Mouse (Mus musculus): Measurements from ENCODE around the gene Vipr1. TPM values are rescaled to one million over a fixed set of nuclear protein-coding genes. Genes with fewer than 3 reads are reported as not detected.

Gene Vipr1
- polyA plus RNA-seq, 1 experiment from 2014 or later: 0.46 TPM

DNA sequence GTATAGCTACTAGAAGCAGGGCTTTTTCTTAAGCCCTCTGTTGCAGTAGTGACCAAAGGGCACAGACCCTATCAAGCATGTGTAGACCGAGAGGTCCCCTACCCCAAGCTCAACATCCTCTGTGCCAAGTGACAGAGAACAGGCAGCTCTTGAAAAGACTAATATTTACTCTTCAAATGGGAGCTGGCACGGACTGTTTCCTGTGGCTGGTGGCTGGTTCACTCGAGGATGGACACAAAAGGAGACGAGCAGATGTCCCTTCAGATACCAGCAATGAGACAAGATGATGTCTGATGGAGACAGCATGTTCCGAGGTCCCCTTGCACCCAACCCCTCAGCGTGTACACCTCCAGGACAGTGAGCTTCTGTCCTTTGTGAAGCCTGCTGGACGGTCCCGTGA is 35.0 kb downstream of the Vipr1 start:
- Histone ChIP-seq H3K9me3 (replicated peaks; ENCODE audit: control insufficient read depth, low read length) (no peaks in the 10 kb centered on the region), H3K9ac (ENCODE audit: low read length) (no peak overlapping the region), H3K27me3 (replicated peaks; ENCODE audit: control insufficient read depth, insufficient read depth, low read length) (no peaks in the 10 kb centered on the region), H3K4me2 (ENCODE audit: low read length) (no peak overlapping the region), H3K27ac (ENCODE audit: low read depth, low read length) (no peak overlapping the region), H3K4me1 (ENCODE audit: control insufficient read depth, insufficient read depth, low read length) (no peaks in the 10 kb centered on the region; the same call in 1 of the 2 replicates), H3K36me3 (ENCODE audit: control insufficient read depth, insufficient read depth, low read length) (peaks cover 13% of the 10 kb centered on the region), H3K4me3 (ENCODE audit: low read depth, low read length) (no peak overlapping the region)
- WGBS: 84% methylated on average over 8 of the region's 8 CpGs
- ATAC-seq (no peak), DNase-seq (ENCODE audit: low spot score) (no peak)

- no peak overlapping the region for H3K9ac ChIP-seq (ENCODE audit: low read length)
Observed at GRCm38 (mm10) chr9:121679549-121679948, 37.0 kb downstream of the Vipr1 start.

DNA sequence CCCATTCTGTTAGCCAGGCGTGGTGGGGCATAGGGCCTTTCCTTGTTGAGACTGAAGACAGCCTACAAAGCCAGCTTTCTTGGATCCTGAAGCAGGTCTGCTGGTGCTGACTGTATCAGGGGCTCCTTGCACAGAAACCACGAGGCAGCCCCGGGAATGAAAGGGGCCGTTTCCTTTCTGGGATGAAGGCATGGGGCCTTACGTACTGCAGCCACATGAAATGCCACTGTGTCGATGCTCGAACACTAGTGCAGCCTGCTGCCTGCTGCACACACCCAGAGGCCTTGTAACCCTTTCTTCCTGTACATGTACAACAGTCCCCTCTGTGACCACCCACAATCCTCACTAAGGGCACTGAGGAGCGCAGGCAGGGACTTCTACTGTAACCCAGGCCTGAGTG is 38.7 kb downstream of the Vipr1 start:
- no peaks in the 10 kb centered on the region for H3K9me3 ChIP-seq (replicated peaks; ENCODE audit: control insufficient read depth, low read length)
- H3K9ac ChIP-seq (ENCODE audit: low read length): no peak overlapping the region
- no peak for DNase-seq (ENCODE audit: low spot score)
- no peak overlapping the region for H3K4me2 ChIP-seq (ENCODE audit: low read length)
- no peak overlapping the region for H3K4me3 ChIP-seq (ENCODE audit: low read depth, low read length)
- ATAC-seq: no peak
- H3K36me3 ChIP-seq (ENCODE audit: control insufficient read depth, insufficient read depth, low read length): peaks cover 48% of the 10 kb centered on the region
- WGBS: 86% methylated on average over 8 of the region's 8 CpGs
- H3K4me1 ChIP-seq (ENCODE audit: control insufficient read depth, insufficient read depth, low read length): no peaks in the 10 kb centered on the region; the same call in 1 of the 2 replicates
- H3K27ac ChIP-seq (ENCODE audit: low read depth, low read length): no peak overlapping the region
- H3K27me3 ChIP-seq (replicated peaks; ENCODE audit: control insufficient read depth, insufficient read depth, low read length): no peaks in the 10 kb centered on the region

More at GRCm38 (mm10) chr9:121679549-121679948, 37.0 kb downstream of the Vipr1 start:
- Histone ChIP-seq H3K27me3 (replicated peaks; ENCODE audit: control insufficient read depth, insufficient read depth, low read length) (no peaks in the 10 kb centered on the region), H3K36me3 (ENCODE audit: control insufficient read depth, insufficient read depth, low read length) (peaks cover 34% of the 10 kb centered on the region), H3K4me2 (ENCODE audit: low read length) (no peak overlapping the region), H3K27ac (ENCODE audit: low read depth, low read length) (no peak overlapping the region), H3K4me3 (ENCODE audit: low read depth, low read length) (no peak overlapping the region), H3K4me1 (ENCODE audit: control insufficient read depth, insufficient read depth, low read length) (no peaks in the 10 kb centered on the region; the same call in 1 of the 2 replicates), H3K9me3 (replicated peaks; ENCODE audit: control insufficient read depth, low read length) (no peaks in the 10 kb centered on the region)
- 17% methylated on average over 6 of the region's 6 CpGs for WGBS
- ATAC-seq: peak; percentile 79
- DNase-seq (ENCODE audit: low spot score): peak; percentile 73

- Histone ChIP-seq H3K9me3 (replicated peaks; ENCODE audit: control insufficient read depth, low read length) (no peaks in the 10 kb centered on the region), H3K36me3 (ENCODE audit: control insufficient read depth, insufficient read depth, low read length) (peaks cover 54% of the 10 kb centered on the region), H3K27me3 (replicated peaks; ENCODE audit: control insufficient read depth, insufficient read depth, low read length) (no peaks in the 10 kb centered on the region), H3K4me2 (ENCODE audit: low read length) (no peak overlapping the region), H3K27ac (ENCODE audit: low read depth, low read length) (no peak overlapping the region), H3K9ac (ENCODE audit: low read length) (no peak overlapping the region), H3K4me1 (ENCODE audit: control insufficient read depth, insufficient read depth, low read length) (no peaks in the 10 kb centered on the region; the same call in 1 of the 2 replicates), H3K4me3 (ENCODE audit: low read depth, low read length) (no peak overlapping the region)
- 85% methylated on average over 18 of the region's 18 CpGs for WGBS
- no peak for ATAC-seq
- DNase-seq (ENCODE audit: low spot score): no peak
Observed at GRCm38 (mm10) chr9:121682037-121682680, 39.6 kb downstream of the Vipr1 start.

DNA sequence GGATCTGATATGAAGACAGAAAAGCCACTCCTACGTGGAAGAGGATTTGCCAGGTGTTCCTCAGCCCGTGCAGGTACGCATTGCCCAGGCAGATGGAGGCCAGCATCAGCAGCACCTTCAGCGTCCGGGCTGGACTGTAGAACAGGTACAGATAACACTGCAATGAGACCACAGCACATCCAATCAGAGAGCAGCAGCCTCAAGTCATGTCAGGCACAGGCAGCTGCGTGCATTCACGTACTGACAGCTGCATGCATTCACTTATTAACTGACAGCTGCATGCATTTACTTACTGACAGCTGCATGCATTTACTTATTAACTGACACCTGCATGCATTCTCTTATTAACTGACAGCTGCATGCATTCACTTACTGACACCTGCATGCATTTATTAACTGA is 42.2 kb downstream of the Vipr1 start:
- H3K4me1 ChIP-seq (ENCODE audit: control insufficient read depth, insufficient read depth, low read length): no peaks in the 10 kb centered on the region
- no peak for ATAC-seq
- H3K27me3 ChIP-seq (replicated peaks; ENCODE audit: control insufficient read depth, insufficient read depth, low read length): no peaks in the 10 kb centered on the region
- no peak overlapping the region for H3K4me3 ChIP-seq (ENCODE audit: low read depth, low read length)
- DNase-seq (ENCODE audit: low spot score): no peak
- WGBS: 84% methylated on average over 7 of the region's 7 CpGs
- H3K36me3 ChIP-seq (ENCODE audit: control insufficient read depth, insufficient read depth, low read length): peaks cover 70% of the 10 kb centered on the region
- no peak overlapping the region for H3K4me2 ChIP-seq (ENCODE audit: low read length)
- H3K9me3 ChIP-seq (replicated peaks; ENCODE audit: control insufficient read depth, low read length): no peaks in the 10 kb centered on the region
- no peak overlapping the region for H3K27ac ChIP-seq (ENCODE audit: low read depth, low read length)
- H3K9ac ChIP-seq (ENCODE audit: low read length): no peak overlapping the region

- Histone ChIP-seq H3K9me3 (replicated peaks; ENCODE audit: control insufficient read depth, low read length) (no peaks in the 10 kb centered on the region), H3K9ac (ENCODE audit: low read length) (no peak overlapping the region), H3K4me3 (ENCODE audit: low read depth, low read length) (0 out of 2 replicates have a peak overlapping the region, but pooled peaks have one; percentile 8), H3K36me3 (ENCODE audit: control insufficient read depth, insufficient read depth, low read length) (peaks cover 74% of the 10 kb centered on the region), H3K4me2 (ENCODE audit: low read length) (peak overlapping the region; percentile 18; the same call in 1 of the 2 replicates), H3K4me1 (ENCODE audit: control insufficient read depth, insufficient read depth, low read length) (no peaks in the 10 kb centered on the region), H3K27ac (ENCODE audit: low read depth, low read length) (peak overlapping the region; percentile 80), H3K27me3 (replicated peaks; ENCODE audit: control insufficient read depth, insufficient read depth, low read length) (no peaks in the 10 kb centered on the region)
- DNase-seq (ENCODE audit: low spot score): peak; percentile 89
- ATAC-seq: peak; percentile 92
- WGBS: 58% methylated on average over 15 of the region's 15 CpGs
Observed at GRCm38 (mm10) chr9:121690200-121690651, 47.7 kb downstream of the Vipr1 start.

DNA sequence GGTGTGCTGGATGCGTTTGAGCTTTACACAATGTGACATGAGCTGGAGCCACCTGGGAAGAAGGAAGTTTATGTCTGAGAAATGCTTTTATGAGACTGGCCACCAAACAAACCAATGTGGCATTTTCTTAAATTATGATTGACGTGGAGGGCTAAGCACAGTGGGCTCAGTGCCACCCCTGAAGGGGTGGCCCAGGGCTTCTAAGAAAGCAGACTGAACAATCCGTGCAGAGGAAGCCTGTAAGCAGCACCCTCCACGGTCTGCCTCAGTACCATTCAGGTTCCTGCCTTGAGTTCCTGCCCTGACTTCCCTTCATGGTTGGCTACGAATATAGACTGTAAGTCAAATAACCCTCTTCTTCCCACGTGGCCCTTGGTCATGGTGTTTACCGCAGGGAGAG is 48.2 kb downstream of the Vipr1 start:
- H3K27ac ChIP-seq (ENCODE audit: low read depth, low read length): peak overlapping the region; percentile 72
- no peaks in the 10 kb centered on the region for H3K4me1 ChIP-seq (ENCODE audit: control insufficient read depth, insufficient read depth, low read length)
- DNase-seq (ENCODE audit: low spot score) (no peak), ATAC-seq (no peak; the same call in 1 of the 2 replicates)
- H3K4me3 ChIP-seq (ENCODE audit: low read depth, low read length): no peak overlapping the region
- H3K9ac ChIP-seq (ENCODE audit: low read length): no peak overlapping the region
- H3K36me3 ChIP-seq (ENCODE audit: control insufficient read depth, insufficient read depth, low read length): peaks cover 71% of the 10 kb centered on the region
- H3K27me3 ChIP-seq (replicated peaks; ENCODE audit: control insufficient read depth, insufficient read depth, low read length): no peaks in the 10 kb centered on the region
- peak overlapping the region; percentile 18; the same call in 1 of the 2 replicates for H3K4me2 ChIP-seq (ENCODE audit: low read length)
- 83% methylated on average over 7 of the region's 7 CpGs for WGBS
- H3K9me3 ChIP-seq (replicated peaks; ENCODE audit: control insufficient read depth, low read length): no peaks in the 10 kb centered on the region

DNA sequence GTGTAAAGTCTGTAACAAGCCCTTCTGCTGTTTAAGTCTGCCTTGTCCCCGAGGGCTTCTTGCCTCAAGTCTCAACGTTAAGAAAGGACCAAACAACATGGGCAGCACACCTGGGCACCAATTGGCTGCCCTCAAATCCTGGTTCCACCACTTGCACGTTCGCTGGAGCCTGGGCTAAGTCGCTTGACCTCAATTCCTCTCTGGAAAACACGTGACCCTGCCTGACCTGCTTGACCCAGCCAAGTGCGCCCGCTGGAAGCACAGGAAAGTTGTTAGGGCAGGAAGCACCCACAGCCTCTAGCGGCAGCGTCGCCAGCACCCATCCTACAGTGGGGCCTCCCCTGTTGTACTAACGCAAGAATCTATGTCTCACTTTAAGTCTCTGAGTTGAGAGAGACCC is 52.2 kb downstream of the Vipr1 start:
- Histone ChIP-seq H3K4me1 (ENCODE audit: control insufficient read depth, insufficient read depth, low read length) (no peaks in the 10 kb centered on the region), H3K4me3 (ENCODE audit: low read depth, low read length) (no peak overlapping the region), H3K9me3 (replicated peaks; ENCODE audit: control insufficient read depth, low read length) (no peaks in the 10 kb centered on the region), H3K27me3 (replicated peaks; ENCODE audit: control insufficient read depth, insufficient read depth, low read length) (no peaks in the 10 kb centered on the region), H3K9ac (ENCODE audit: low read length) (no peak overlapping the region), H3K36me3 (ENCODE audit: control insufficient read depth, insufficient read depth, low read length) (peaks cover 59% of the 10 kb centered on the region), H3K4me2 (ENCODE audit: low read length) (no peak overlapping the region), H3K27ac (ENCODE audit: low read depth, low read length) (no peak overlapping the region)
- no peak for DNase-seq (ENCODE audit: low spot score)
- 83% methylated on average over 12 of the region's 12 CpGs for whole genome bisulfite sequencing
- no peak for ATAC-seq

DNA sequence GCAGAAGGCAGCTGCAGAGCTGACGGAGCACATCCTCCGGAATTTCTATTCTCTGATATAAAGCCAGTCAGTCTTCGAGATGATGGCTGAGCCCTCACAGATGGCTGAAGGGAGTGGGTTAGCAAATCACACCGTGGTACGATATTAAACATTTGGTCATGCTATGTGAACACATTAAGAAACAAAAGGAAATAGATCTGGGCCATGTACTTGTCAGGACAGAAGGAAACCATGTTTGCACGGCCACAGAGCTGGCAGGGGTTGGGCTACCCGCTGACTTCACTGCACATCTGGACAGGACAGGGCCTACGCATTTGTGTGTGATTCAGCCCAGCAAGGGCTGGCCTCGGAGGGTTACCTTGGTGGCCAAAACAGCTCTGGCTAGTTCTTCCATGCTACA is 54.1 kb downstream of the Vipr1 start:
- no peak for DNase-seq (ENCODE audit: low spot score)
- no peak overlapping the region for H3K4me3 ChIP-seq (ENCODE audit: low read depth, low read length)
- 94% methylated on average over 9 of the region's 9 CpGs for WGBS
- no peaks in the 10 kb centered on the region for H3K4me1 ChIP-seq (ENCODE audit: control insufficient read depth, insufficient read depth, low read length)
- no peaks in the 10 kb centered on the region for H3K27me3 ChIP-seq (replicated peaks; ENCODE audit: control insufficient read depth, insufficient read depth, low read length)
- no peak overlapping the region for H3K9ac ChIP-seq (ENCODE audit: low read length)
- H3K27ac ChIP-seq (ENCODE audit: low read depth, low read length): no peak overlapping the region
- peaks cover 49% of the 10 kb centered on the region for H3K36me3 ChIP-seq (ENCODE audit: control insufficient read depth, insufficient read depth, low read length)
- H3K4me2 ChIP-seq (ENCODE audit: low read length): no peak overlapping the region
- H3K9me3 ChIP-seq (replicated peaks; ENCODE audit: control insufficient read depth, low read length): no peaks in the 10 kb centered on the region
- ATAC-seq: no peak
